Mouse (Mus musculus) embryonic facial prominence, embryonic 14.5 days (tissue): ENCODE measurements around the gene Frs3. TPM values are rescaled to one million over a fixed set of nuclear protein-coding genes. Genes with fewer than 3 reads are reported as not detected.

ENCODE experiments used
- polyA plus RNA-seq: library from polyadenylated mRNA; unstranded; fragments of >200 nt; fragmentation: Nextera tagmentation; extraction: Ambion mirVana; gene quantifications from 2 replicates; pipeline ENCODE4 v1.2.1, GENCODE M21; 2014

Gene Frs3
- polyA plus RNA-seq, 1 experiment from 2014 or later: 4.0 TPM

Other genes starting within 250 kb of the Frs3 start
- 19.5 and 24.3 TPM in 2 replicates for gene Taf8, start 186.7 kb upstream of the Frs3 start, polyA plus RNA-seq
- gene Ccnd3, start 184.0 kb upstream of the Frs3 start, polyA plus RNA-seq: 519 TPM in 2 replicates
- gene Bysl, start 77.5 kb upstream of the Frs3 start, polyA plus RNA-seq: 21.3 and 22.4 TPM in 2 replicates
- 47.7 and 50.2 TPM in 2 replicates for gene Med20, start 77.4 kb upstream of the Frs3 start, polyA plus RNA-seq
- gene Gm20517, start 77.4 kb upstream of the Frs3 start, polyA plus RNA-seq: 1.4 and 1.9 TPM in 2 replicates
- gene Usp49, start 58.3 kb upstream of the Frs3 start, polyA plus RNA-seq: 3.8 and 4.1 TPM in 2 replicates
- 365 and 382 TPM in 2 replicates for gene Tomm6, start 644 bp upstream of the Frs3 start, polyA plus RNA-seq
- 1.5 and 2.1 TPM in 2 replicates for gene Gm21981, start 5.4 kb downstream of the Frs3 start, polyA plus RNA-seq
- 1.8 and 2.1 TPM in 2 replicates for gene Prickle4, start 5.7 kb downstream of the Frs3 start, polyA plus RNA-seq
- gene Pgc, start 37.8 kb downstream of the Frs3 start, polyA plus RNA-seq: 0.21 TPM in 1 of 2 replicates, not detected in the other
- gene Tfeb, start 48.0 kb downstream of the Frs3 start, polyA plus RNA-seq: 8.6 and 9.7 TPM in 2 replicates
- gene Mdfi, start 145.7 kb downstream of the Frs3 start, polyA plus RNA-seq: 54.5 and 64.6 TPM in 2 replicates
- gene Foxp4, start 235.6 kb downstream of the Frs3 start, polyA plus RNA-seq: 21.0 and 22.7 TPM in 2 replicates